Mouse (Mus musculus) CH12.LX (cell line): Measurements from ENCODE around the gene Dcaf8. TPM values are rescaled to one million over a fixed set of nuclear protein-coding genes. Genes with fewer than 3 reads are reported as not detected.

ENCODE experiments used
- DNase-seq: peaks from one replicate; pipeline ENCODE4 v3.0.0-alpha.2; 2013; ENCODE audit errors: extremely low read depth
- H3K27ac ChIP-seq: 2 replicates; pipeline ENCODE4 v1.5.1; 2012; ENCODE audit warnings: low read depth, mild to moderate bottlenecking, control low read depth, moderate library complexity; ENCODE audit not compliant: insufficient read depth
- H3K27me3 ChIP-seq: replicated peaks from 2 replicates; pipeline ENCODE3; 2012; ENCODE audit warnings: inconsistent platforms
- H3K36me3 ChIP-seq, 2 experiments: replicated peaks in 1 of 2; 2 replicates each; pipeline versions ENCODE3 to v1.6.1; 2012; ENCODE audit warnings: inconsistent platforms in 1 of 2, low read length in 1 of 2, mild to moderate bottlenecking in 1 of 2, mixed read lengths in 1 of 2, moderate library complexity in 1 of 2; ENCODE audit not compliant: control insufficient read depth in 1 of 2, insufficient read depth in 1 of 2
- H3K4me1 ChIP-seq, 2 experiments: 2 replicates each; pipeline ENCODE4 v1.6.1; 2012; ENCODE audit warnings: inconsistent platforms in 1 of 2, moderate library complexity in 1 of 2; ENCODE audit not compliant: insufficient read depth in 2 of 2, control insufficient read depth in 1 of 2
- H3K4me2 ChIP-seq: 2 replicates; pipeline ENCODE4 v1.6.1; 2012; ENCODE audit warnings: low read depth, mild to moderate bottlenecking, control low read depth; ENCODE audit not compliant: poor library complexity, insufficient read depth, severe bottlenecking
- H3K4me3 ChIP-seq, 3 experiments: fragments of 150-350 bp in 1 of 3; sonication (generic) in 1 of 3; replicated peaks in 1 of 3; 2 replicates each; pipeline versions ENCODE3 to v1.5.1; 2011 to 2012; ENCODE audit warnings: low read depth in 2 of 3, low read length in 2 of 3, mild to moderate bottlenecking in 2 of 3, moderate library complexity in 2 of 3, control low read depth in 1 of 3, improper control_type of control experiment in 1 of 3, inconsistent platforms in 1 of 3, mixed read lengths in 1 of 3; ENCODE audit not compliant: poor library complexity in 1 of 3
- H3K79me2 ChIP-seq: replicated peaks from 2 replicates; pipeline ENCODE4 v1.6.1; 2012; ENCODE audit warnings: mild to moderate bottlenecking, moderate library complexity; ENCODE audit not compliant: control insufficient read depth, poor library complexity, insufficient read depth, severe bottlenecking; ENCODE audit errors: extremely low read depth
- H3K9ac ChIP-seq: 2 replicates; pipeline ENCODE4 v1.6.1; 2012; ENCODE audit warnings: low read depth, mild to moderate bottlenecking, control low read depth, moderate library complexity; ENCODE audit not compliant: insufficient read depth
- H3K9me3 ChIP-seq: replicated peaks from 2 replicates; pipeline ENCODE3; 2012; ENCODE audit warnings: low read length, inconsistent platforms, mixed read lengths
- CHD1 ChIP-seq: IDR thresholded peaks from 2 replicates; pipeline ENCODE4 v1.6.1; 2012; ENCODE audit warnings: low read depth, low read length, improper control_type of control experiment, inconsistent platforms
- E2F4 ChIP-seq: IDR thresholded peaks from 2 replicates; pipeline ENCODE4 v1.6.1; 2011; ENCODE audit warnings: low read depth, low read length, improper control_type of control experiment; ENCODE audit not compliant: insufficient replicate concordance
- ELF1 ChIP-seq: IDR thresholded peaks from 2 replicates; pipeline ENCODE4 v1.6.1; 2014; ENCODE audit warnings: low read depth, mild to moderate bottlenecking, inconsistent platforms, low read length, improper control_type of control experiment
- EP300 ChIP-seq: IDR thresholded peaks from 2 replicates; pipeline ENCODE4 v1.6.1; 2011; ENCODE audit warnings: low read length, improper control_type of control experiment
- HCFC1 ChIP-seq: IDR thresholded peaks from 2 replicates; pipeline ENCODE4 v1.6.1; 2012; ENCODE audit warnings: low read depth, mild to moderate bottlenecking, inconsistent platforms, low read length, improper control_type of control experiment
- JUN ChIP-seq: IDR thresholded peaks from 2 replicates; pipeline ENCODE4 v1.6.1; 2011; ENCODE audit warnings: low read depth, mild to moderate bottlenecking, low read length, improper control_type of control experiment, moderate library complexity; ENCODE audit not compliant: insufficient read depth
- KAT2A ChIP-seq: IDR thresholded peaks from 2 replicates; pipeline ENCODE4 v1.6.1; 2012; ENCODE audit warnings: low read length, improper control_type of control experiment, inconsistent platforms; ENCODE audit not compliant: insufficient replicate concordance
- MAFK ChIP-seq: IDR thresholded peaks from 2 replicates; pipeline ENCODE4 v1.6.1; 2011; ENCODE audit warnings: low read length, improper control_type of control experiment; ENCODE audit not compliant: insufficient replicate concordance
- MAX ChIP-seq: IDR thresholded peaks from 2 replicates; pipeline ENCODE4 v1.6.1; 2011; ENCODE audit warnings: low read length, improper control_type of control experiment
- MEF2A ChIP-seq: IDR thresholded peaks from 2 replicates; pipeline ENCODE4 v1.6.1; 2014; ENCODE audit warnings: low read depth, mild to moderate bottlenecking, inconsistent platforms, low read length, improper control_type of control experiment, borderline replicate concordance
- MXI1 ChIP-seq: IDR thresholded peaks from 2 replicates; pipeline ENCODE4 v1.6.1; 2011; ENCODE audit warnings: mild to moderate bottlenecking, low read depth, low read length, improper control_type of control experiment
- NELFE ChIP-seq: IDR thresholded peaks from 2 replicates; pipeline ENCODE4 v1.6.1; 2011; ENCODE audit warnings: low read depth, low read length, improper control_type of control experiment
- NRF1 ChIP-seq: IDR thresholded peaks from 2 replicates; pipeline ENCODE4 v1.6.1; 2014; ENCODE audit warnings: low read depth, mild to moderate bottlenecking, inconsistent platforms, low read length, improper control_type of control experiment, moderate library complexity
- POLR2AphosphoS2 ChIP-seq: IDR thresholded peaks from 2 replicates; pipeline ENCODE4 v1.6.1; 2011; ENCODE audit warnings: low read depth, low read length, improper control_type of control experiment
- RAD21 ChIP-seq: IDR thresholded peaks from 2 replicates; pipeline ENCODE4 v1.6.1; 2011; ENCODE audit warnings: low read depth, mild to moderate bottlenecking, low read length, improper control_type of control experiment, moderate library complexity
- SMC3 ChIP-seq: IDR thresholded peaks from 2 replicates; pipeline ENCODE4 v1.6.1; 2011; ENCODE audit warnings: low read depth, low read length, improper control_type of control experiment
- TCF12 ChIP-seq: IDR thresholded peaks from 2 replicates; pipeline ENCODE4 v1.6.1; 2014; ENCODE audit warnings: low read depth, mild to moderate bottlenecking, inconsistent platforms, low read length, improper control_type of control experiment
- USF1 ChIP-seq: IDR thresholded peaks from 2 replicates; pipeline ENCODE4 v1.6.1; 2014; ENCODE audit warnings: low read depth, mild to moderate bottlenecking, inconsistent platforms, low read length, improper control_type of control experiment
- USF2 ChIP-seq: conservative IDR thresholded peaks from 2 replicates; pipeline ENCODE4 v1.6.1; 2011; ENCODE audit warnings: low read depth, low read length, improper control_type of control experiment
- ZC3H11A ChIP-seq: IDR thresholded peaks from 2 replicates; pipeline ENCODE4 v1.6.1; 2012; ENCODE audit warnings: low read depth, mild to moderate bottlenecking, inconsistent platforms, low read length, improper control_type of control experiment
- ZMIZ1 ChIP-seq: IDR thresholded peaks from 2 replicates; pipeline ENCODE4 v1.6.1; 2012; ENCODE audit warnings: low read depth, mild to moderate bottlenecking, inconsistent platforms, low read length, improper control_type of control experiment
- ZNF384 ChIP-seq: IDR thresholded peaks from 2 replicates; pipeline ENCODE4 v1.6.1; 2012; ENCODE audit warnings: low read depth, low read length, improper control_type of control experiment, inconsistent platforms
- dilution Hi-C: fragments of 300-500 bp; cut with MboI; formaldehyde crosslinking; loops from 2 replicates; pipeline ENCODE4 v1.14.3; 2020; ENCODE audit warnings: low sequenced_read_pairs; ENCODE audit not compliant: extremely low pct_unique_long_range_greater_than_20kb, extremely low pct_ligation_motif_present
- in situ Hi-C: fragments of 300-500 bp; cut with MboI; formaldehyde crosslinking; loops from 3 replicates; pipeline ENCODE4 v1.14.3; 2019; ENCODE audit warnings: low sequenced_read_pairs, low pct_ligation_motif_present, low pct_unique_long_range_greater_than_20kb, mixed read lengths
- polyA plus RNA-seq: library from polyadenylated mRNA; unstranded; fragments of >175 nt; gene quantifications from 2 replicates; pipeline ENCODE4 v1.2.1, GENCODE M21; 2012; ENCODE audit warnings: low read depth; ENCODE audit not compliant: insufficient read length
- total RNA-seq, 2 experiments: library from RNA; depleted of rRNA; stranded (reverse); fragments of 300-350 nt in 1 of 2; fragments of >200 nt in 1 of 2; gene quantifications; 2 replicates each; pipeline ENCODE4 v1.2.3; 2012 to 2014

The Dcaf8 gene
- total and polyA plus RNA-seq, 3 experiments = 46.2 to 77.2 (median 58.5) TPM

GRCm38 (mm10) chr1:172127487-172127886 is 20.4 kb upstream of the Dcaf8 start:
- Histone ChIP-seq H3K9me3 (no peaks in the 10 kb centered on the region), H3K27me3 (no peaks in the 10 kb centered on the region), H3K4me2 (peak overlapping the region; percentile 35), H3K9ac (peak overlapping the region; percentile 95), H3K4me1 (peaks cover 3 to 18% of the 10 kb centered on the region in 2 experiments), H3K4me3 (peak overlapping the region; percentile 91 to 93 (median 92)), H3K27ac (no peak overlapping the region), H3K79me2 (peaks cover 8% of the 10 kb centered on the region), H3K36me3 (peaks cover 35 to 54% of the 10 kb centered on the region in 2 experiments)
- in situ Hi-C loops = no loop called here
- no peak for DNase-seq
- dilution Hi-C loops = no loop called here
- TF ChIP-seq E2F4 = no peak
- TF ChIP-seq MAX = no peak
- TF ChIP-seq MEF2A = no peak
- TF ChIP-seq KAT2A = no peak
- TF ChIP-seq EP300 = no peak
- no peak for TF ChIP-seq JUN
- no peak for TF ChIP-seq MAFK
- TF ChIP-seq ZMIZ1 = no peak
- TF ChIP-seq NRF1 = no peak
- no peak for TF ChIP-seq ZNF384
- no peak for TF ChIP-seq SMC3
- no peak for TF ChIP-seq MXI1
- no peak for TF ChIP-seq RAD21
- TF ChIP-seq CHD1 = no peak
- no peak for TF ChIP-seq POLR2AphosphoS2
- no peak for TF ChIP-seq HCFC1
- TF ChIP-seq TCF12 = no peak
- no peak for TF ChIP-seq ELF1

- dilution Hi-C loops (no loop called here), in situ Hi-C loops (no loop called here)
- no peak overlapping the region for H3K27ac ChIP-seq
- H3K4me2 ChIP-seq = no peak overlapping the region
- TF ChIP-seq E2F4 (no peak), USF1 (no peak), MEF2A (no peak), USF2 (no peak), ZC3H11A (no peak), MXI1 (no peak), POLR2AphosphoS2 (no peak), MAX (no peak), MAFK (no peak), NELFE (no peak)
- no peak overlapping the region for H3K9ac ChIP-seq
- H3K4me1 ChIP-seq = peaks cover 3 to 18% of the 10 kb centered on the region in 2 experiments
- peaks cover 8% of the 10 kb centered on the region for H3K79me2 ChIP-seq
- H3K9me3 ChIP-seq = no peaks in the 10 kb centered on the region
- no peaks in the 10 kb centered on the region for H3K27me3 ChIP-seq
- no peak for DNase-seq
- no peak overlapping the region for H3K4me3 ChIP-seq
- peaks cover 37 to 52% of the 10 kb centered on the region in 2 experiments for H3K36me3 ChIP-seq
These were observed 19.3 kb upstream of the Dcaf8 start for GRCm38 (mm10) chr1:172128563-172128962.
